Mouse (Mus musculus): ENCODE results near the gene Hk3. TPM values are rescaled to one million over a fixed set of nuclear protein-coding genes. Genes with fewer than 3 reads are reported as not detected.

The Hk3 gene
- total RNA-seq, 2 experiments from 2014 or later = 1.2 to 1.3 TPM

- no peak for TF ChIP-seq CTCF (IDR thresholded peaks at IDR 0.05)
- no peak for DNase-seq (ENCODE audit: extremely low spot score in 1 of 2, low spot score in 2 of 2)
- no peak overlapping the region for H3K4me3 ChIP-seq
- H3K27ac ChIP-seq = no peak overlapping the region
- intact Hi-C loops (cut with DNase I) = no loop called here
Measured at GRCm38 (mm10) chr13:55017898-55018599, 3.1 kb downstream of the Hk3 start.

GRCm38 (mm10) chr13:55017154-55017897 is 3.9 kb downstream of the Hk3 start:
- no peak overlapping the region for H3K4me3 ChIP-seq
- intact Hi-C loops (cut with DNase I) = no loop called here
- TF ChIP-seq CTCF (IDR thresholded peaks at IDR 0.05) = no peak

GRCm38 (mm10) chr13:55014451-55014850 is 6.7 kb downstream of the Hk3 start:
- no peak for TF ChIP-seq CTCF (IDR thresholded peaks at IDR 0.05)
- no peak for DNase-seq (ENCODE audit: extremely low spot score in 1 of 2, low spot score in 2 of 2)
- no peak overlapping the region for H3K4me3 ChIP-seq
- no peak overlapping the region for H3K27ac ChIP-seq
- intact Hi-C loops (cut with DNase I) = no loop called here

More at GRCm38 (mm10) chr13:55017154-55017897, 3.9 kb downstream of the Hk3 start:
- H3K27ac ChIP-seq = no peak overlapping the region
- DNase-seq (ENCODE audit: extremely low spot score in 1 of 2, low spot score in 2 of 2) = no peak

- DNase-seq (ENCODE audit: extremely low spot score in 1 of 2, low spot score in 2 of 2) = no peak
- intact Hi-C loops (cut with DNase I) = no loop called here
- H3K4me3 ChIP-seq = no peak overlapping the region
- H3K27ac ChIP-seq = no peak overlapping the region
- TF ChIP-seq CTCF (IDR thresholded peaks at IDR 0.05) = peak; percentile 16
Measured at GRCm38 (mm10) chr13:55013702-55014344, 7.4 kb downstream of the Hk3 start.

GRCm38 (mm10) chr13:55011981-55012478 is 9.2 kb downstream of the Hk3 start:
- no peak overlapping the region for H3K27ac ChIP-seq
- TF ChIP-seq CTCF (IDR thresholded peaks at IDR 0.05) = peak; percentile 48
- H3K4me3 ChIP-seq = no peak overlapping the region
- intact Hi-C loops (cut with DNase I) = no loop called here
- no peak for DNase-seq (ENCODE audit: extremely low spot score in 1 of 2, low spot score in 2 of 2)

- intact Hi-C loops (cut with DNase I) = no loop called here
- no peak overlapping the region for H3K4me3 ChIP-seq
- TF ChIP-seq CTCF (IDR thresholded peaks at IDR 0.05) = no peak
- no peak overlapping the region for H3K27ac ChIP-seq
- DNase-seq (ENCODE audit: extremely low spot score in 1 of 2, low spot score in 2 of 2) = no peak
Measured at GRCm38 (mm10) chr13:55011103-55011502, 10.1 kb downstream of the Hk3 start.

GRCm38 (mm10) chr13:55008589-55008988 is 12.6 kb downstream of the Hk3 start:
- DNase-seq (ENCODE audit: extremely low spot score in 1 of 2, low spot score in 2 of 2) = no peak
- intact Hi-C loops (cut with DNase I) = no loop called here
- Histone ChIP-seq H3K27ac (no peak overlapping the region), H3K4me3 (no peak overlapping the region)
- TF ChIP-seq CTCF (IDR thresholded peaks at IDR 0.05) = no peak

GRCm38 (mm10) chr13:55006415-55006742 is 14.8 kb downstream of the Hk3 start:
- Histone ChIP-seq H3K4me3 (no peak overlapping the region), H3K27ac (no peak overlapping the region)
- DNase-seq (ENCODE audit: extremely low spot score in 1 of 2, low spot score in 2 of 2) = no peak
- no peak for TF ChIP-seq CTCF (IDR thresholded peaks at IDR 0.05)
- intact Hi-C loops (cut with DNase I) = no loop called here

GRCm38 (mm10) chr13:55005691-55006414 is 15.3 kb downstream of the Hk3 start:
- peak in 1 of 2 experiments; percentile 59 for DNase-seq (ENCODE audit: extremely low spot score in 1 of 2, low spot score in 2 of 2)
- TF ChIP-seq CTCF (IDR thresholded peaks at IDR 0.05) = no peak
- intact Hi-C loops (cut with DNase I) = no loop called here
- Histone ChIP-seq H3K4me3 (no peak overlapping the region), H3K27ac (no peak overlapping the region)

- DNase-seq (ENCODE audit: extremely low spot score in 1 of 2, low spot score in 2 of 2) = no peak
- intact Hi-C loops (cut with DNase I) = loop anchor here (5.0 kb wide), 1 partner anchor 207 kb away; no protein-coding TSS in a partner anchor
- Histone ChIP-seq H3K4me3 (no peak overlapping the region), H3K27ac (no peak overlapping the region)
- no peak; the same call in none of the 2 replicates for TF ChIP-seq CTCF (IDR thresholded peaks at IDR 0.05)
Measured at GRCm38 (mm10) chr13:55004646-55005045, 16.5 kb downstream of the Hk3 start.

- DNase-seq (ENCODE audit: extremely low spot score in 1 of 2, low spot score in 2 of 2) = peak in 1 of 2 experiments; percentile 43
- Histone ChIP-seq H3K4me3 (no peak overlapping the region), H3K27ac (no peak overlapping the region)
- intact Hi-C loops (cut with DNase I) = loop anchor here (5.0 kb wide), 1 partner anchor 205 kb away; no protein-coding TSS in a partner anchor
- TF ChIP-seq CTCF (IDR thresholded peaks at IDR 0.05) = no peak
Measured at GRCm38 (mm10) chr13:55002090-55002489, 19.1 kb downstream of the Hk3 start.
